7 mouse cellular contexts compared by ENCODE assay signal in the genomic region with DNA sequence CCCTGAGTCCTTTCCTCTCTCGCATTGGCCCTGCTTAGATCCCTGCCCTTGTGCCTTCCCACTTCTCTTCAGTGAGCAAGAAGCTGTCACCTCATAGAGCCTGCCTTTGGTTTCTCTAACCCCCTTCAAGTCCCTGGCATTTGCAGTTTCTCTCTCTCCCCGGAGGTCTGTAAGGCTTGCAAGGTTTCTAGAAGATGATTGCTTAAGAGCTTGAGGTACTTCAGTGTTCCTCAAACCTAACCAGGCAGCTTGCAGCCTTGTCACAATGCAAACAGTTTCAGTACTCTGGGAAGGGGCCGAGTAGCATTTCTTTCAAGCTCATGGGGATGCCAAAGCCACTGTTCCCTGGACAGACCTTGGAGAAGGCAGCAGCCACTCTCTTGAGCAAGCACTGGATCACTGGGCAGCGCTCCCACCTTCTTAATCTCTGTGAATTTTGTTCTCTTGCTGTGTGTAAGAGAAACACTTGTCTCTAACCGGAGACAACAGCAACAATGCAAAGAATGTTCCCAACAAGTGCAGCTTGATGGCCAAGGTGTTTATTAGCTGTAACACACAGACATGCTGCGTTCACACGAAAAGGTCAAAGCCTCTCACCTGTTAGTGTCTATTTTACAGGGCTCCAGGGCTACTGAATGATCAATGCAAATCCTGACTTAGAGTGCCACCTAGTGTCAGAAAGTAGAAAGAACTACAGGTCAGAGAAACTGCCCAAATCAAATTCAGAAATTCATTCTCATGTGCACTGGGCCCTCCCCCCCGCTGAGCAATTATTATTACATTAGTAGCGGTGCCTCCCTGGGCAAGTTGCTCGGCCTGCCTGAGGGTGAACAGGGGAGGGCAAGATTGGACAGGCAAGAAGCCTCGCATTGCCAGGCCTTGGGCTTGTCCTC. TPM values are rescaled to one million over a fixed set of nuclear protein-coding genes. Genes with fewer than 3 reads are reported as not detected.
DNase-seq lines count a peak whose midpoint lies in the region; ATAC-seq and TF ChIP-seq lines count a peak whose summit lies in the region.

No protein-coding gene starts in this region.

- H3K4me1 ChIP-seq in forebrain, embryonic 12.5 days, result peaks cover 4% of the 10 kb centered on the region
- H3K4me1 ChIP-seq in lung, embryonic 14.5 days (ENCODE audit: insufficient read depth), result no peaks in the 10 kb centered on the region
- H3K4me1 ChIP-seq in neural tube, embryonic 15.5 days, result peaks cover 3% of the 10 kb centered on the region

- H3K4me2 ChIP-seq in forebrain, embryonic 12.5 days, result no peak overlapping the region
- H3K4me2 ChIP-seq in lung, embryonic 14.5 days, result no peak overlapping the region
- H3K4me2 ChIP-seq in neural tube, embryonic 15.5 days, result peak overlapping the region; percentile 23; the same call in 1 of the 2 replicates

- H3K36me3 ChIP-seq in forebrain, embryonic 12.5 days (replicated peaks), result no peaks in the 10 kb centered on the region
- H3K36me3 ChIP-seq in lung, embryonic 14.5 days (ENCODE audit: insufficient read depth), result no peaks in the 10 kb centered on the region
- no peaks in the 10 kb centered on the region for H3K36me3 ChIP-seq in neural tube, embryonic 15.5 days

- no peak overlapping the region for H3K27ac ChIP-seq in forebrain, embryonic 12.5 days
- no peak overlapping the region for H3K27ac ChIP-seq in lung, embryonic 14.5 days (ENCODE audit: low read depth)
- no peak overlapping the region for H3K27ac ChIP-seq in neural tube, embryonic 15.5 days (replicated peaks)

- H3K4me3 ChIP-seq in forebrain, embryonic 12.5 days (replicated peaks), result no peak overlapping the region
- H3K4me3 ChIP-seq in lung, embryonic 14.5 days (ENCODE audit: low read depth, low read length), result no peak overlapping the region
- no peak overlapping the region for H3K4me3 ChIP-seq in neural tube, embryonic 15.5 days (replicated peaks)

- peak; percentile 80 for TF ChIP-seq CTCF in lung, embryonic 14.5 days (IDR thresholded peaks at IDR 0.05; ENCODE audit: low read depth)

- H3K27me3 ChIP-seq in forebrain, embryonic 12.5 days, result 0 out of 2 replicates have a peak, but pooled peaks cover 4% of the 10 kb centered on the region
- no peaks in the 10 kb centered on the region for H3K27me3 ChIP-seq in lung, embryonic 14.5 days (ENCODE audit: insufficient read depth, low read length)
- H3K27me3 ChIP-seq in neural tube, embryonic 15.5 days (replicated peaks), result no peaks in the 10 kb centered on the region

- H3K9ac ChIP-seq in forebrain, embryonic 12.5 days, result no peak overlapping the region
- H3K9ac ChIP-seq in lung, embryonic 14.5 days, result no peak overlapping the region
- peak overlapping the region; percentile 26; the same call in 1 of the 2 replicates for H3K9ac ChIP-seq in neural tube, embryonic 15.5 days (replicated peaks)

- no peaks in the 10 kb centered on the region for H3K9me3 ChIP-seq in forebrain, embryonic 12.5 days
- H3K9me3 ChIP-seq in lung, embryonic 14.5 days (ENCODE audit: low read depth, low read length), result no peaks in the 10 kb centered on the region
- no peaks in the 10 kb centered on the region for H3K9me3 ChIP-seq in neural tube, embryonic 15.5 days (replicated peaks)

- peak; percentile 44; the same call in 1 of the 2 replicates for ATAC-seq in forebrain, embryonic 12.5 days (ENCODE audit: low FRiP score)
- ATAC-seq in lung, embryonic 14.5 days (ENCODE audit: insufficient read depth), result peak; percentile 66
- peak; percentile 81 for ATAC-seq in neural tube, embryonic 15.5 days (ENCODE audit: low FRiP score)

- peak; percentile 21 for DNase-seq in 3134 (ENCODE audit: extremely low read depth, insufficient read length, low spot score)
- DNase-seq in 3T3-L1 (ENCODE audit: low read depth, low spot score), result peak; percentile 87
- peak; percentile 68 for DNase-seq in c-Kit-positive CD71-positive TER-119-positive erythroid progenitor cells, embryonic 14.5 days (ENCODE audit: low spot score)
- DNase-seq in induced T-regulatory cell, adult 2 months (ENCODE audit: low read depth), result peak; percentile 90
- peak; percentile 91 for DNase-seq in lung, embryonic 14.5 days

- WGBS in forebrain, embryonic 12.5 days, result 36% methylated on average over 11 of the region's 11 CpGs
- 19% methylated on average over 11 of the region's 11 CpGs for WGBS in lung, embryonic 14.5 days
- 37% methylated on average over 11 of the region's 11 CpGs for WGBS in neural tube, embryonic 15.5 days

RNA-seq across cellular contexts. Expression of a gene that starts 10.3 kb away (rescaled TPM):
- polyA plus RNA-seq in forebrain, embryonic 12.5 days (2016; fragmentation: Nextera tagmentation; extraction: Ambion mirVana), result 26.2 and 27.0 TPM in 2 replicates
- polyA plus RNA-seq in lung, embryonic 14.5 days (2014; fragmentation: Nextera tagmentation; extraction: Ambion mirVana), result 28.5 and 32.7 TPM in 2 replicates
- 12.7 and 16.9 TPM in 2 replicates for polyA plus RNA-seq in neural tube, embryonic 15.5 days (2015; fragmentation: Nextera tagmentation; extraction: Ambion mirVana)

RNA-seq across cellular contexts. Expression of a gene that starts 15.1 kb away (rescaled TPM):
- not detected in 2 replicates for polyA plus RNA-seq in forebrain, embryonic 12.5 days (2016; fragmentation: Nextera tagmentation; extraction: Ambion mirVana)
- not detected in 2 replicates for polyA plus RNA-seq in lung, embryonic 14.5 days (2014; fragmentation: Nextera tagmentation; extraction: Ambion mirVana)
- 1.0 TPM in 1 of 2 replicates, not detected in the other for polyA plus RNA-seq in neural tube, embryonic 15.5 days (2015; fragmentation: Nextera tagmentation; extraction: Ambion mirVana)

RNA-seq across cellular contexts. Expression of a gene that starts 22.4 kb away (rescaled TPM):
- 0.08 TPM in 1 of 2 replicates, not detected in the other for polyA plus RNA-seq in forebrain, embryonic 12.5 days (2016; fragmentation: Nextera tagmentation; extraction: Ambion mirVana)
- polyA plus RNA-seq in lung, embryonic 14.5 days (2014; fragmentation: Nextera tagmentation; extraction: Ambion mirVana), result not detected in 2 replicates
- 0.19 TPM in 1 of 2 replicates, not detected in the other for polyA plus RNA-seq in neural tube, embryonic 15.5 days (2015; fragmentation: Nextera tagmentation; extraction: Ambion mirVana)

RNA-seq across cellular contexts. Expression of a gene that starts 33.7 kb away (rescaled TPM):
- not detected in 2 replicates for polyA plus RNA-seq in forebrain, embryonic 12.5 days (2016; fragmentation: Nextera tagmentation; extraction: Ambion mirVana)
- polyA plus RNA-seq in lung, embryonic 14.5 days (2014; fragmentation: Nextera tagmentation; extraction: Ambion mirVana), result not detected in 2 replicates
- not detected in 2 replicates for polyA plus RNA-seq in neural tube, embryonic 15.5 days (2015; fragmentation: Nextera tagmentation; extraction: Ambion mirVana)

RNA-seq across cellular contexts. Expression of a gene that starts 38.9 kb away (rescaled TPM):
- polyA plus RNA-seq in forebrain, embryonic 12.5 days (2016; fragmentation: Nextera tagmentation; extraction: Ambion mirVana), result not detected in 2 replicates
- polyA plus RNA-seq in lung, embryonic 14.5 days (2014; fragmentation: Nextera tagmentation; extraction: Ambion mirVana), result not detected in 2 replicates
- 0.18 and 0.44 TPM in 2 replicates for polyA plus RNA-seq in neural tube, embryonic 15.5 days (2015; fragmentation: Nextera tagmentation; extraction: Ambion mirVana)

Comparison
In these comparisons a context has a peak if more than half of its experiments do, and no peak if none do; other contexts are left out.
1. DNase-seq: peak in every context shown above with its lines; median percentile 91 in lung, embryonic 14.5 days; 90 in induced T-regulatory cell, adult 2 months; 87 in 3T3-L1; 68 in c-Kit-positive CD71-positive TER-119-positive erythroid progenitor cells, embryonic 14.5 days; 21 in 3134.